Mouse (Mus musculus) brain, embryonic 14.5 days (tissue): ENCODE results near the gene Aldh4a1.

Experiments
- CTCF ChIP-seq: fragments of 200-500 bp; IDR thresholded peaks from 2 replicates; pipeline ENCODE4 v1.5.1; 2012; ENCODE audit warnings: inconsistent platforms, mild to moderate bottlenecking, moderate library complexity, borderline replicate concordance; ENCODE audit not compliant: insufficient read depth, insufficient read length; ENCODE audit errors: extremely low read depth
- POLR2A ChIP-seq: fragments of 200-500 bp; IDR thresholded peaks from 2 replicates; pipeline ENCODE4 v1.6.1; 2012; ENCODE audit warnings: mild to moderate bottlenecking, inconsistent platforms, borderline replicate concordance; ENCODE audit not compliant: poor library complexity, insufficient read depth, insufficient read length, severe bottlenecking; ENCODE audit errors: extremely low read depth

GRCm38 (mm10) chr4:139667632-139668031 lies 45.0 kb downstream of the Aldh4a1 start:
- TF ChIP-seq CTCF, result no peak
- no peak for TF ChIP-seq POLR2A
